Comparison of ENCODE assay signal across 7 mouse cellular contexts in the genomic region with DNA sequence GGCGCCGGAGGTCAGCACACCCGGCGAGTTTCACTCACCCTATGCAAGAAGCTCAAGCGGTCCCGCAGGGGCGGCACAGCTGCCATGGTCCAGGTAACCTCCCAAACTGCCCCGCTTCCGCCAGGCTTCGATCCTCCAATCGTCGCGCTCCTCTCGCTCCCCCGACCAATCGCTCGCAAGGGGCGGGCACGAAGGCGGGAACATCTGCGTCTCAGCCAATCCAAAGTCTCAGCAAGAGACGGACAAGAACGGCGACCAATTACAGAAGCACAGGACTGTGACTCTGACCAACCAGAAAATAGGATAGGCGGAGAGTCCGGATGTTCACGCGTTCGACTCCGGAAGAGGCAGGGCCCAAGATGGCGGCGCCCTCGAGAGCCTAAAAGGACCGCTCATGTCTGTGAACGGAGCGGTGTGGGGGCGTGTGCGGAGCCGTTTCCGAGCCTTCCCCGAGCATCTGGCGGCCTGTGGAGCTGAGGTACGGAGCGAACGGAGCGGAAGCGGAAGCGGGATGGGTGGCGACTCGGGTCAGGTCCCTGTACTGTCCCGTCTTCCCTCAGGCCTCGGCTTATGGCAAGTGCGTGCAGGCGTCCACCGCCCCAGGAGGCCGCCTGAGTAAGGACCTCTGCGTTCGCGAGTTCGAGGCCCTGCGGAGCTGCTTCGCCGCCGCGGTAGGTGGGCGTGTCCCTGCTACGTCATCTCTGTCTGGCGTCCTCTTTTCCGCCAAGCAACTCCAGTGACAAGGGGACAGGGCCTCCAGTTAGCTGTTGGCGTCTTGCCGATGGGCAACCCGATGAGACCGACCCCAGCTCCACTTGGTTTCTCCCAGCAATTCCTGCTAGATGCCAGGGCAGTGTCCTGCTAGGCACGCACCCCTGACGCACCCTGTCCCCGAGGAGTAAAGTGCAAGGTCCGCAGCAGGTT. TPM values are rescaled to one million over a fixed set of nuclear protein-coding genes. Genes with fewer than 3 reads are reported as not detected.
DNase-seq lines count a peak whose midpoint lies in the region; ATAC-seq and TF ChIP-seq lines count a peak whose summit lies in the region.

A gene (minus strand): TSS at position 144 of the 924 bp plus-strand sequence.
A gene (plus strand): TSS at position 341 of the 924 bp plus-strand sequence.

- ATAC-seq in intestine, postnatal 0 days = peak; percentile 96
- ATAC-seq in midbrain, embryonic 12.5 days (ENCODE audit: low FRiP score, low read depth) = peak; percentile 98

- H3K9ac ChIP-seq in intestine, postnatal 0 days (ENCODE audit: low read depth, low read length) = peak within 1 kb of the TSS; percentile 80
- H3K9ac ChIP-seq in midbrain, embryonic 12.5 days (replicated peaks) = peak within 1 kb of the TSS; percentile 86

- peaks cover 30% of the 10 kb centered on the region for H3K4me1 ChIP-seq in embryonic facial prominence, embryonic 10.5 days
- peaks cover 11% of the 10 kb centered on the region; the same call in 1 of the 2 replicates for H3K4me1 ChIP-seq in intestine, postnatal 0 days (replicated peaks; ENCODE audit: control insufficient read depth, insufficient read depth, low read length)
- H3K4me1 ChIP-seq in midbrain, embryonic 12.5 days = peaks cover 27% of the 10 kb centered on the region
- H3K4me1 ChIP-seq in small intestine, adult 2 months (ENCODE audit: control insufficient read depth, insufficient read depth, insufficient read length, low read length) = peaks cover 11% of the 10 kb centered on the region

- under 1% methylated on average over 77 of the region's 77 CpGs for WGBS in embryonic facial prominence, embryonic 10.5 days
- under 1% methylated on average over 77 of the region's 77 CpGs for WGBS in intestine, postnatal 0 days
- under 1% methylated on average over 77 of the region's 77 CpGs for WGBS in midbrain, embryonic 12.5 days
- WGBS in small intestine, adult 2 months = under 1% methylated on average over 77 of the region's 77 CpGs

- peak within 1 kb of the TSS; percentile 92 for H3K27ac ChIP-seq in embryonic facial prominence, embryonic 10.5 days (replicated peaks)
- peak within 1 kb of the TSS; percentile 98 for H3K27ac ChIP-seq in intestine, postnatal 0 days (ENCODE audit: low read depth, low read length)
- H3K27ac ChIP-seq in midbrain, embryonic 12.5 days (replicated peaks) = peak within 1 kb of the TSS; percentile 90
- peak within 1 kb of the TSS; percentile 93 for H3K27ac ChIP-seq in small intestine, adult 2 months (ENCODE audit: insufficient read depth, low read depth, low read length)

- peak within 1 kb of the TSS; percentile 93 for H3K4me3 ChIP-seq in embryonic facial prominence, embryonic 10.5 days
- H3K4me3 ChIP-seq in intestine, postnatal 0 days (ENCODE audit: low read depth, low read length) = peak within 1 kb of the TSS; percentile 86
- H3K4me3 ChIP-seq in midbrain, embryonic 12.5 days = peak within 1 kb of the TSS; percentile 71
- H3K4me3 ChIP-seq in small intestine, adult 2 months (ENCODE audit: low read depth, low read length) = peak within 1 kb of the TSS; percentile 93

- H3K4me2 ChIP-seq in intestine, postnatal 0 days (replicated peaks; ENCODE audit: low read depth) = peak within 1 kb of the TSS; percentile 90
- peak within 1 kb of the TSS; percentile 96 for H3K4me2 ChIP-seq in midbrain, embryonic 12.5 days (replicated peaks)

- peaks cover 47% of the 10 kb centered on the region for H3K36me3 ChIP-seq in embryonic facial prominence, embryonic 10.5 days (replicated peaks)
- peaks cover 37% of the 10 kb centered on the region for H3K36me3 ChIP-seq in intestine, postnatal 0 days (ENCODE audit: control insufficient read depth, insufficient read depth)
- H3K36me3 ChIP-seq in midbrain, embryonic 12.5 days = peaks cover 29% of the 10 kb centered on the region
- peaks cover 25% of the 10 kb centered on the region for H3K36me3 ChIP-seq in small intestine, adult 2 months (ENCODE audit: control insufficient read depth, insufficient read depth, low read length)

- no peak; the same call in none of the 2 replicates for TF ChIP-seq POLR2A in small intestine, adult 2 months (IDR thresholded peaks at IDR 0.05; ENCODE audit: low read depth, low read length)

- intact Hi-C loops in left cerebral cortex, postnatal 4 days (cut with DNase I) = no loop called here

- H3K27me3 ChIP-seq in embryonic facial prominence, embryonic 10.5 days (replicated peaks; ENCODE audit: low read depth, poor library complexity, severe bottlenecking) = no peaks in the 10 kb centered on the region
- no peaks in the 10 kb centered on the region for H3K27me3 ChIP-seq in intestine, postnatal 0 days (replicated peaks; ENCODE audit: control insufficient read depth, insufficient read depth, low read length)
- H3K27me3 ChIP-seq in midbrain, embryonic 12.5 days = no peaks in the 10 kb centered on the region
- no peaks in the 10 kb centered on the region for H3K27me3 ChIP-seq in small intestine, adult 2 months (ENCODE audit: control insufficient read depth, insufficient read depth, low read length)

- DNase-seq in adrenal gland, postnatal 10 days = peak; percentile 97
- DNase-seq in embryonic facial prominence, embryonic 10.5 days (ENCODE audit: low spot score) = peak; percentile 98
- DNase-seq in gonadal fat pad, adult 2 months (ENCODE audit: low read depth) = peak; percentile 87
- peak; percentile 94 for DNase-seq in left cerebral cortex, postnatal 4 days

- no peak for TF ChIP-seq CTCF in intestine, postnatal 0 days (IDR thresholded peaks at IDR 0.05; ENCODE audit: low read depth)
- no peak for TF ChIP-seq CTCF in small intestine, adult 2 months (IDR thresholded peaks at IDR 0.05; ENCODE audit: extremely low read depth, insufficient read length, insufficient replicate concordance, low read depth, low read length)

- no peaks in the 10 kb centered on the region for H3K9me3 ChIP-seq in embryonic facial prominence, embryonic 10.5 days
- H3K9me3 ChIP-seq in intestine, postnatal 0 days (ENCODE audit: control insufficient read depth) = no peaks in the 10 kb centered on the region
- H3K9me3 ChIP-seq in midbrain, embryonic 12.5 days = no peaks in the 10 kb centered on the region

RNA-seq across cellular contexts. Expression of the first gene that starts in this region (rescaled TPM):
- total RNA-seq in adrenal gland, postnatal 10 days (2021) = 10 to 100 TPM in 1 of 2 experiments, 1 to 10 TPM in 1; 9.0 to 13.2 TPM
- polyA plus RNA-seq in embryonic facial prominence, embryonic 10.5 days (2016; fragmentation: Nextera tagmentation; extraction: Ambion mirVana) = 20.2 and 21.4 TPM in 2 replicates
- polyA plus RNA-seq in gonadal fat pad, adult 2 months (2012; rRNA removed) = 24.4 and 32.5 TPM in 2 replicates
- polyA plus RNA-seq in intestine, postnatal 0 days (2015; fragmentation: Nextera tagmentation; extraction: Ambion mirVana) = 13.5 and 15.1 TPM in 2 replicates
- 10 to 100 TPM; 18.9 to 19.5 TPM for total RNA-seq in left cerebral cortex, postnatal 4 days (2021)
- 20.8 and 22.9 TPM in 2 replicates for polyA plus RNA-seq in midbrain, embryonic 12.5 days (2016; fragmentation: Nextera tagmentation; extraction: Ambion mirVana)
- polyA plus RNA-seq in small intestine, adult 2 months (2012; rRNA removed) = 47.0 and 79.3 TPM in 2 replicates

RNA-seq across cellular contexts. Expression of the second gene that starts in this region (rescaled TPM):
- total RNA-seq in adrenal gland, postnatal 10 days (2021) = 10 to 100 TPM; 53.1 to 53.9 TPM
- 82.0 and 87.7 TPM in 2 replicates for polyA plus RNA-seq in embryonic facial prominence, embryonic 10.5 days (2016; fragmentation: Nextera tagmentation; extraction: Ambion mirVana)
- polyA plus RNA-seq in gonadal fat pad, adult 2 months (2012; rRNA removed) = 33.1 and 39.7 TPM in 2 replicates
- polyA plus RNA-seq in intestine, postnatal 0 days (2015; fragmentation: Nextera tagmentation; extraction: Ambion mirVana) = 153 TPM in 2 replicates
- total RNA-seq in left cerebral cortex, postnatal 4 days (2021) = 10 to 100 TPM; 27.9 to 29.6 TPM
- polyA plus RNA-seq in midbrain, embryonic 12.5 days (2016; fragmentation: Nextera tagmentation; extraction: Ambion mirVana) = 56.8 and 57.4 TPM in 2 replicates
- 47.0 and 74.1 TPM in 2 replicates for polyA plus RNA-seq in small intestine, adult 2 months (2012; rRNA removed)

Comparison
In these comparisons a context has a peak if more than half of its experiments do, and no peak if none do; other contexts are left out.
1. Peak in every context shown above with its lines: DNase-seq, ATAC-seq, H3K4me3 ChIP-seq and H3K27ac ChIP-seq.